Mouse (Mus musculus) heart, postnatal 0 days (tissue): ENCODE data around the gene Cib3. TPM values are rescaled to one million over a fixed set of nuclear protein-coding genes. Genes with fewer than 3 reads are reported as not detected.

Experiments used
- ATAC-seq: fragments of 200-750 bp; cut with Nextera tagmentation; 2 replicates; pipeline ENCODE4 v1.8.0; 2017; ENCODE audit warnings: low read depth, moderate number of reproducible peaks, moderate library complexity; ENCODE audit not compliant: insufficient read depth
- DNase-seq: peaks from one replicate; pipeline ENCODE4 v3.0.0-alpha.2; 2016; ENCODE audit warnings: low spot score
- H3K27ac ChIP-seq: fragments of 300-500 bp; sonication (generic); 2 replicates; pipeline ENCODE4 v1.5.1; 2014; ENCODE audit warnings: low read depth, mild to moderate bottlenecking
- H3K27me3 ChIP-seq: fragments of 300-500 bp; sonication (generic); 2 replicates; pipeline ENCODE4 v1.6.1; 2014; ENCODE audit warnings: low read length, mixed read lengths; ENCODE audit not compliant: control insufficient read depth, insufficient read depth
- H3K36me3 ChIP-seq: fragments of 300-500 bp; sonication (generic); replicated peaks from 2 replicates; pipeline ENCODE4 v1.6.1; 2014; ENCODE audit warnings: low read length, mixed read lengths; ENCODE audit not compliant: control insufficient read depth, insufficient read depth
- H3K4me1 ChIP-seq: fragments of 300-500 bp; sonication (generic); 2 replicates; pipeline ENCODE4 v1.6.1; 2014; ENCODE audit warnings: antibody characterized with exemption; ENCODE audit not compliant: control insufficient read depth, insufficient read depth
- H3K4me2 ChIP-seq: fragments of 300-500 bp; sonication (generic); 2 replicates; pipeline ENCODE4 v1.6.1; 2014; ENCODE audit warnings: low read depth, mild to moderate bottlenecking, low read length, moderate library complexity
- H3K4me3 ChIP-seq: fragments of 300-500 bp; sonication (generic); 2 replicates; pipeline ENCODE4 v1.5.1; 2014; ENCODE audit warnings: low read depth, low read length
- H3K9ac ChIP-seq: fragments of 300-500 bp; sonication (generic); replicated peaks from 2 replicates; pipeline ENCODE4 v1.6.1; 2014; ENCODE audit warnings: low read depth, low read length, mixed read lengths
- H3K9me3 ChIP-seq: fragments of 300-500 bp; sonication (generic); replicated peaks from 2 replicates; pipeline ENCODE4 v1.6.1; 2016; ENCODE audit warnings: low read length; ENCODE audit not compliant: control insufficient read depth
- CTCF ChIP-seq: IDR thresholded peaks from 2 replicates; pipeline ENCODE4 v1.5.1; 2016; ENCODE audit warnings: antibody characterized with exemption, control low read depth, low read depth
- EP300 ChIP-seq: IDR thresholded peaks from 2 replicates; pipeline ENCODE4 v1.6.1; 2016; ENCODE audit warnings: antibody characterized with exemption, low read depth
- WGBS: fragments of 180-500 bp; shearing (Covaris S2); extraction: QIAGEN DNeasy Blood & Tissue Kit; methylation state at CpG from one replicate; pipeline ENCODE4 v1.1.7; 2014; 5-methylcytosine and 5-hydroxymethylcytosine counted together
- polyA plus RNA-seq: library from polyadenylated mRNA; unstranded; fragments of >200 nt; fragmentation: Nextera tagmentation; extraction: Ambion mirVana; gene quantifications from 2 replicates; pipeline ENCODE4 v1.2.1, GENCODE M21; 2015
- total RNA-seq: library from RNA; depleted of rRNA; stranded (reverse); fragments of >200 nt; gene quantifications from 2 replicates; pipeline ENCODE4 v1.2.3, GENCODE M21; 2014; ENCODE audit warnings: low replicate concordance

The Cib3 gene
- total and polyA plus RNA-seq, 2 experiments from 2014 or later: not detected

DNA sequence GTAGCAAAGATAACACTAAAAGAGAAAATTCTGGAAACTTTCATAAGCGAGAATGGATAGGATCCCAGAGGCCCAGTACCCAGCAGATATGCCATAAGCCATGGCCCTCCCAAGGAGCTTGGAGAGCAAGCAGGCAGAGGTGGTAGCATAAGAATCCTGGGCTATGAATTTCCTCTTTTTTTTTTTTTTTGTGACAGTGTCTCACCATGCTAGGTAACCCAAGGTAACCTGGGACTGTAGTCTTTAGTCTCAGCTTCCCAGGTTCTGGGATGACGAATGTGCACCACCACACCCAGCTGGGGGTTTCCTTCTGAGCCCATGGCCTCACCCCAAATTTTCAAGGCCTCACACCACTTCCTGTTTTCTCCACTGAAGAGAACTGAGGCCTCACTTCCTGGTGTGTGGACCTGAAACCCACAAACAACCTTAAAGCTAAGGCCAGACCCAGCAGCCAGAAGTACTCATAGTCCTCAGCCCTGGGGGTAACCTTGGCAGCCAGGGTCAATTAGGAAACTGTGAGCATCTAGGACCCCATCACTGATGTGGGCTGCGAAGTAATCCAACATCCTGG is 43.5 kb downstream of the Cib3 start:
- ATAC-seq (no peak), DNase-seq (no peak)
- Histone ChIP-seq H3K27me3 (no peaks in the 10 kb centered on the region), H3K9me3 (no peaks in the 10 kb centered on the region), H3K4me2 (no peak overlapping the region), H3K27ac (no peak overlapping the region), H3K9ac (no peak overlapping the region), H3K4me3 (no peak overlapping the region), H3K4me1 (peaks cover 6% of the 10 kb centered on the region; the same call in 1 of the 2 replicates), H3K36me3 (peaks cover 72% of the 10 kb centered on the region)
- 84% methylated on average over 3 of the region's 3 CpGs for WGBS
- TF ChIP-seq EP300: no peak
- no peak for TF ChIP-seq CTCF

DNA sequence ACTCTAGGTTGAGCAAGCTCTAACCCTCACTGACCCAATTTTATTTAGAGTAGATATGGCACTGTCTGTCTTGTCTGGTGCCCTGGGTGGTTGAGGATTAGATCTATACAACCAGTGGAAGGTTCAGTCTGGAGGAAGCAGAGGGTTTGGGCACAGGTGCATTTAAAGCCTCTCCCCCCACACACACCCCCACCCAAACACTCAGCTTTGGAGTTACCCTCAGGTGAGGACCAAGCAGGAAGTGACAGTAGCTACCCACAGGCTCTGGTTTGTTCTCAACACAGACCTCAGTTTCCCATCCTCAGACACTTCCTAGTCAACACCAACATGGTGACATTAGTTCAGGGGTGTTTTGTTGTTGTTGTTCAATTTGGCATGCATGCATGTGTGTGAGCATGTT is 49.8 kb downstream of the Cib3 start:
- ATAC-seq (no peak), DNase-seq (no peak)
- Histone ChIP-seq H3K9ac (no peak overlapping the region), H3K4me1 (peaks cover 23% of the 10 kb centered on the region), H3K36me3 (peaks cover 9% of the 10 kb centered on the region; the same call in 1 of the 2 replicates), H3K4me3 (no peak overlapping the region), H3K4me2 (no peak overlapping the region), H3K9me3 (no peaks in the 10 kb centered on the region), H3K27ac (no peak overlapping the region), H3K27me3 (no peaks in the 10 kb centered on the region)
- TF ChIP-seq CTCF (no peak), EP300 (no peak)

DNA sequence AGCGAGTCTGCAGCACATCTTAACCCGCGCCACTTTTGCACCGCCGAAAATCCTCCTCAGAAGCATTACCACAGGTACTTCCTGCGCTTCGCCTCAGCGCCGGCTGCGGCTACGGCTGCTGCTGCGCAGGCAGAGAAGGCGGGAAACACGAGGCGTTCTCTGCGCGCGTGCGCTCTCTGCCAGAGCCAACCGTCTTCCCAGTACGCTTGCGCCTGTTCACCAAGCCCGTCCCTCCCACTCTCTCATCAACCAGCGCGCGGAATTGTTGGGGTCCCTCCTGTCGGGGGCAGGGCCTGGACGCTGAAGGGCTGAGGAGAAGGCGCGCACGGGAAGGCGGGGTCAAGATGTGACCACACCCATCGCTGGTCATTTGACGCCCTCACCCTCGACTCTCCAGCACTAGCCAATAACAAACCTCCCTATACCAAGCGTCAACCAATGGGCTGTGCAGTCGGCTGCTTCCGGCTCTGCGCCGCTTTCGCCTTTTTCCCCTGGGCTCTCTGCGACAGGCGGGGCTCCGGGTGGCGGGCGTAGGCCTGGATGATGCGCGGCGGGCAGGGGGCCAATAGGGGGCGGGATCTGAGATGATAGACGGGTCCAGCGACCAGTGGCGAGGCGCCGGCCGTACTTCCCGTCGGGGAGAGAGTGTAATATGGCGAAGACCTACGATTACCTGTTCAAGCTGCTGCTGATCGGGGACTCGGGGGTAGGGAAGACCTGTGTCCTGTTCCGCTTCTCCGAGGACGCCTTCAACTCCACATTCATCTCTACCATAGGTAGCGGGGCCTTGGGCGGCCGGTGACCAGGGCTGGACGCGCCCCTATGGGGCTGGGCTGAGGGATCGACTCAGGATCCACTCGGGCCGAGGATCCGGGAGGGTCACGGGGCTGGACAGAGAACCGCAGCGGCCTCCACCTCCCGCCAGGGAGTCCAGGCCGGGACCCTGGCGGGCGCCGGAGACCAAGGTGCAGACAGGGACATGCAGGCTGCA is 51.6 kb downstream of the Cib3 start, which contains the start of gene Rab8a:
Rab8a (plus strand) TSS at position 494 of the 991 bp plus-strand sequence.
- Histone ChIP-seq H3K4me1 (peaks cover 16% of the 10 kb centered on the region), H3K27ac (peak within 1 kb of the TSS; percentile 81), H3K4me2 (peak within 1 kb of the TSS; percentile 89), H3K4me3 (peak within 1 kb of the TSS; percentile 83), H3K9me3 (no peaks in the 10 kb centered on the region), H3K9ac (peak within 1 kb of the TSS; percentile 93), H3K36me3 (no peaks in the 10 kb centered on the region), H3K27me3 (no peaks in the 10 kb centered on the region)
- ATAC-seq (peak; percentile 97), DNase-seq (peak; percentile 100)
- under 1% methylated on average over 82 of the region's 82 CpGs for WGBS
- TF ChIP-seq EP300: peak; percentile 77; the same call in 1 of the 2 replicates
- no peak for TF ChIP-seq CTCF

DNA sequence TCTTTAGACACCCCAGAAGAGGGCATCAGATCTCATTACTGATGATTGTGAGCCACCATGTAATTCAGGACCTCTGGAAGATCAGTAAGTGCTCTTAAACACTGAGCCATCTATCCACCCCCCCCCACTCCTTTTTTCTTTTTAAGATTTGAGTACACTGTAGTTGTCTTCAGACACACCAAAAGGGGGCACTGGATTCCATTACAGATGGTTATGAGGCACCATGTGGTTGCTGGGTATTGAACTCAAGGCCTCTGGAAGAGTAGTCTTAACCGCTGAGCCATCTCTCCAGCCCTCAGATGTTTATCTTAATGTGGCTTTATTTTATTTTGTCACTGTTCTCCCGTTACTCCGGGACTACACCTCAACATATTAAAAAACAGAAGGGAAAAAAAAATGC is 52.6 kb downstream of the Cib3 start:
- Histone ChIP-seq H3K36me3 (no peaks in the 10 kb centered on the region), H3K4me3 (peak overlapping the region; percentile 33; the same call in 1 of the 2 replicates), H3K9me3 (no peaks in the 10 kb centered on the region), H3K9ac (no peak overlapping the region), H3K27me3 (no peaks in the 10 kb centered on the region), H3K4me2 (peak overlapping the region; percentile 58), H3K4me1 (peaks cover 16% of the 10 kb centered on the region), H3K27ac (no peak overlapping the region)
- ATAC-seq (no peak), DNase-seq (no peak)
- TF ChIP-seq EP300 (no peak), CTCF (no peak)
- WGBS: 61% methylated on average over 3 of the region's 3 CpGs

DNA sequence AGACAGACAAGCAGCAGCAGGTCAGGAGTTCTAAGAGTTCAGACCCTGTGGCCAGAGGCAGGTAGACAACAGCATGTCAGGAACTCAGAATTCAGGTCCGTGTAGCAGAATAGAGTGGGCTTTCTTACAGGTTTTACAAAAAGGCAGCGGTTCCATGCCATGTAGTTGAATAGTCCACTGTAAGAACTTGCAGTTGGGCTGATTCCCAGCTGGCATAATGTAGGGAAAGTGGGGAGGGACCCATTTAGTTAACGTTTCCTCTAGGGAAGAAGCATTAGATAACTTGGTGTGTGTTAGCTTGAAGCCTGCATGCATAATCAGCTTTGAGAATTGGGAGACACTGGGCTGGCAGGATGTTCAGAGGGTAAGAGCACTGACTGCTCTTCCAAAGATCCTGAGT is 53.9 kb downstream of the Cib3 start:
- no peak for TF ChIP-seq EP300
- no peak for TF ChIP-seq CTCF
- ATAC-seq: no peak
- no peak overlapping the region for H3K27ac ChIP-seq
- no peak overlapping the region for H3K4me2 ChIP-seq
- peaks cover 10% of the 10 kb centered on the region; the same call in 1 of the 2 replicates for H3K36me3 ChIP-seq
- no peaks in the 10 kb centered on the region for H3K27me3 ChIP-seq
- H3K9me3 ChIP-seq: no peaks in the 10 kb centered on the region
- no peak overlapping the region for H3K4me3 ChIP-seq
- H3K9ac ChIP-seq: no peak overlapping the region
- DNase-seq: no peak
- WGBS: 70% methylated on average over 3 of the region's 3 CpGs
- H3K4me1 ChIP-seq: peaks cover 16% of the 10 kb centered on the region
